Mouse (Mus musculus) hematopoietic stem cell, adult 5-6 weeks (primary cell): ENCODE data around the gene Pwp1. TPM values are rescaled to one million over a fixed set of nuclear protein-coding genes. Genes with fewer than 3 reads are reported as not detected.
"Not testable (repeated sequence)": the region's sequence is repeated elsewhere in the genome, so short reads cannot be mapped to it uniquely, and the experiment has no call there.

Experiments used
- ATAC-seq, 2 experiments: fragments of 125-278 bp in 1 of 2; replicated peaks in 1 of 2; 2 replicates each; pipeline ENCODE4 v1.8.0; 2016 to 2017; ENCODE audit warnings: inconsistent platforms in 2 of 2, mild to moderate bottlenecking in 2 of 2, moderate number of reproducible peaks in 2 of 2, low read depth in 1 of 2, moderate TSS enrichment in 1 of 2; ENCODE audit not compliant: low FRiP score in 2 of 2, poor library complexity in 2 of 2, severe bottlenecking in 2 of 2, insufficient read depth in 1 of 2, low TSS enrichment in 1 of 2
- total RNA-seq: library from RNA; stranded (forward); fragments of 172-1452, 232-1000 nt; gene quantifications from 2 replicates; pipeline ENCODE4 v1.2.3, GENCODE M21; 2017

The Pwp1 gene
- total RNA-seq: 62.3 and 65.5 TPM in 2 replicates

DNA sequence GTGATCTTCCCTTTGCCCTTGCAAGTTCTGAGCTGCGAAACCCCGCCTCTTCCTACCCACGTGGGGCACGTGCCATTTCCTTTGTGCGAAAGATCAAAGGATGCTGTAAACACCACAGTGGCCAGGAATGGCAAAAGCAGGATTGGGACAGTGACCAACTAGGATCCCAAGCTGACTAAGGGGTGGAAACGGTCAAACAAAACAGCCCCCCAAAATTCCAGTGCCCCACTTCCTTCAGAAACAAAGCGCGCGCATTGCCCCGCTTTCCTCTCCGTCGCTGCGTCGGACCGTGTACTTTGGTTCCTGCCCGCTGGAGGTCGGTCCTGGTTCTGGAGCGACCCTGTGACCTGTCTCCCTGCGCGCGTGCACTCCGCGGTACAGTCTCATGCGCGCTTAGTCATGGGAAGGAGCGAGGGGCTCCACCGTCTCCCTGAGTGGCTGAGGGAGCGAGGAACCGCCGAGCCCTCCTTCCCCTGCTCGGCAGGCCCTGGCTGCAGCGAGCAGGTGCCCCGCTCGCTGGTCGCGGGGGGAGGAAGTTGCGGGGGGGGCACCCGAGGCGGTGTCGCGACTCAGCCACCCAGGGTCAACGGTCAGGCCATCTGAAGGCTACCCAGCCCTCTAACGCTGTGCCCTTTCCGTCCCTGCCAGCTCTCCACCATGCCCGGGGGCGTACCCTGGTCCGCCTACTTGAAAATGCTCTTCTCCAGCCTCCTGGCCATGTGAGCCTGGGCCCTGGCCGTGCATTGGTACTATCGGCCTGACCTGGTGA is at the start of gene Pwp1:
Pwp1 (plus strand) TSS at position 410 of the 769 bp plus-strand sequence.
- ATAC-seq: peak; percentile 90

DNA sequence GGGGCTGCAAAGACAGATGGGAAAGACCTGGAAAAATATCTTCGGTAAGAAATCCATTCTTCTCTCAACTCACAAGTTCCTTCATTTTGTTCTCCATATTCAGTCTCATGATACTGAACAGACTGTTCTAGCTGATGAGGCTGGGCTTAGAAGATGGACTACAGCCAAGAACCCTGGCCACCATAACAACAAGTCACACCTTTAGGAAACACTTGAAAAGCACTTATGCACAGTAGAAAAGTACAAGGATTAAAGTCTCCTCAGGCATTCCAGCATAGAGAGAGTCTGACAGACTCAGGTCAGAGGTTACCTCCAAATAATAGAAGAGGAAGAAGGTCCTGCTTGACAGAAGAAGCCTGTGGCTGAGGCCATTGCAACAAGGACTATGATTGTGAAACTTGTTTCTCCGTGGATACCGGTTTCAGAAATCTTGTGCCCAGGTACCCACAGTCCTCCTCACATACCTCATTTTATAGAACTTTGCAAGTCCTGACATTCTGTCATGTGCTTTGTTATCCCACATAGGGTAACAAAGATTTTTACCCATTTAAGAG is 7.1 kb upstream of the Pwp1 start:
- ATAC-seq: not testable (repeated sequence)

DNA sequence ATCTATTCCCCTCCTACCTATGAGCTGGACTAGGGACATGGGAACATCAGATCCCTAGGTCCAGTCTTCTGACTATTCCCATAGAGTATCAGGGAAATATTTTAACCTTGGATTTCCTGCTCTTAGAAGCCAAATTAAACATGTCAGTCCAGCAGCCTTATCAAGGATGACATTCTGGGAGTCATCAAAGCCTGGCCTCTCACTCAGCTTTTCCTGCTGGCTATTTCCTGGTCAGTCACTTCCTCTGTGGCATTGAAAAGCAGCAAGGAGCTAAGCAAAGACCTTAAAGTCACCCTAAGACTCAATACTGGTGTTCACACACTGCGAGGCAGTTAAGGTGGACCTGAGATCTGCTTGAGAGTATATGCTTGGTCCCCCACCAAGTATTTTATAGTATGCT is 5.5 kb upstream of the Pwp1 start:
- not testable (repeated sequence) for ATAC-seq

DNA sequence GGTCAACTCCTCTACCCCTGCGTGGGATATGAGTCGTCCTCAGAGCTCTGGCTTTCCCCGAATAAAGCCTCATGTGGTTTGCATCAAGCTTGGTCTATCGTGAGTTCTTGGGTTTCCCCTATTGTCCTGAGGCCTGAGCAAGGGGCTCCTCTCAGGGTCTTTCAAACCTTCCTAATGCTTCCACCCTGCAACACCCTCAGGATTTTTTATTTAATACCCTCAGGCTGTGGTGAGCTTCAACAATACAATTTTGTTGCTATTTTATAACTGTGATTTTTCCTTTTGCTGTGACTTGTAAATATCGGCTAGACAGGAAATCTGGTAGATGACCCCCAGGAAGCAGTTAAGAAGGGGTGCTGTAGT is 591 bp upstream of the Pwp1 start:
- ATAC-seq: not testable (repeated sequence)

DNA sequence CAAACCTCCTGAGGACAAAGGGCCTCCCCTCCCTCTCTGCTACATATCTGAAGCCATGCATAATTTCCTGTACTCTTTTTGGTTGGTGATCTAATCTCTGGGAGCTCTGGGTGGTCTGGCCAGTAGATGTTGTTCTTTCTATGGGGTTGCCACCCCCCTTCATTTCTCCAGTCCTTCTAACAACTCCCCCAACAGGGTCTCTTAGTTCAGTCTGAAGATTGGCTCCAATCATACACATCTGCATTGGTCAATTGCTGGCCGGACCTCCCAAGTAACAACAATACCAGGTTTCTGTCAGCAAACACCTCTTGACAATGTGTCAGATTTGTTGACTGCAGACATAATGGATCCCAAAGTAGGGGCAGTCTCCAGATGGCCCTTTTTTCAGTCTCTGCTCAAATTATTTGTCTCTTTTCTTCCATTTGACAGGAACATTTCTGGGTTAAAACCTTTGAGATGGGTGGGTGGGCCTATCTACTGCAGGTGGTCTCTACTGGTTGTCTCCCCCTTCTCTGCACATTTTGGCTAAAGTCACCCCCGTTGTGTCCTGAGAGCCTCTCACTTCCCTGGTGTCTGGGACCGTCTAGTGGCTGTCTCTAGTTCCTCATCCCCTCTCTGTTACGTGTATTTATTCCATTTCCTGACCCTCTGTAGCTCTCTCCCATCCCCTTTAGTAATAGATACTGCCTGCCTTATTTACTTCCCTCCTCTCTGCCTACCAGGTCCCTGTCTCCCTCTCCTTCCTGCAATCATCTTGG is 17.0 kb downstream of the Pwp1 start:
- ATAC-seq: no peak

DNA sequence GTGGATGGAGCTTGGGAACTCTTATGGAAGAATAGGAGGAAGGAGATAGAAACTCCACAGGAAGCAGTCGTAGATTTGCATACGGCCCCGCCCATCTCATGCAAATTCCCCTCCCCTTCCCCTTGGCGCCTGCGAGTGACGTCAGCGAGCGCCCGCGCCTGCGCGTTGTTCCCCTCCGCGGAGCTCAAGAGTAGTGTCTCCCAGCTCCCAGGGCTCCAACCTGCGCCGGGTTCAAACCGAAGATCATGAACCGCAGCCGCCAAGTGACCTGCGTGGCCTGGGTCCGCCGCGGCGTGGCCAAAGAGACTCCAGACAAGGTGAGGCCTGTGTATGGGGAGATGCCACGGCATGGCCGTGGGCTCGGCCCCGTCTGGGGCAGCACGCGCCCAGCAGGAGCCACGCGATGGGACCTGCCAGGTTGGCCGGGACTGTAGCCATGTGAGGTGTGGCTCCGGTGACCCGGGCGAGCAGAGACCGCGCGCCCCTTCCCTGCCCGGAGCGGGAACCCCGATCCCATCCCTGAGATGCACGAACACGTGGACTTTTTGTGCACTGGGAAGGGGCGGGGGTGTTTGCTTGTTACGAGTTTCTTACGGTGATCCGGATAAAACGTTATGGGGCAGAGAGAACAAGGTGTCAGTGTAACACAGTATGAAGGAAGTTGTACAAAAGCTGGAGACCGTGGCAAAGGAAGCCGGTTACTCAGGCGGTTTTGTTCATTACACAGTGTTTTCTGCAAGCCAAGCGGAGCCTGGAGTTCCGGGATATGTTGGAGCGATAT is 42.6 kb downstream of the Pwp1 start:
- peak; percentile 83 to 85 for ATAC-seq

DNA sequence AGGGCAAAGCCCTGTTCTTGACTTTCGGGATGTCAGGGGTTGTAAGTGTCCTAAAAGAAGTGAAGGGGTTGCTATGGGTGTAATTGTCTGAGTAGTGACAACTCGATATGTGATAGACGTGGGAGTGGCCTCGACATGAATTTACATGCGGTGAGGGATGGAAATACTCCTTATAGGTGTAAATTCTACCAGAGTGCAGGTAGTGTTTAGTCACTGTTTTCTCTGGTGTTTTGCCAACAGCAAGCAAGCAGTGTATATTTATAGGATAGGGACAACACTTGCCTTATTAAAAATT is 43.1 kb downstream of the Pwp1 start:
- peak; percentile 25 to 47; a peak in 3 of 4 replicates for ATAC-seq

DNA sequence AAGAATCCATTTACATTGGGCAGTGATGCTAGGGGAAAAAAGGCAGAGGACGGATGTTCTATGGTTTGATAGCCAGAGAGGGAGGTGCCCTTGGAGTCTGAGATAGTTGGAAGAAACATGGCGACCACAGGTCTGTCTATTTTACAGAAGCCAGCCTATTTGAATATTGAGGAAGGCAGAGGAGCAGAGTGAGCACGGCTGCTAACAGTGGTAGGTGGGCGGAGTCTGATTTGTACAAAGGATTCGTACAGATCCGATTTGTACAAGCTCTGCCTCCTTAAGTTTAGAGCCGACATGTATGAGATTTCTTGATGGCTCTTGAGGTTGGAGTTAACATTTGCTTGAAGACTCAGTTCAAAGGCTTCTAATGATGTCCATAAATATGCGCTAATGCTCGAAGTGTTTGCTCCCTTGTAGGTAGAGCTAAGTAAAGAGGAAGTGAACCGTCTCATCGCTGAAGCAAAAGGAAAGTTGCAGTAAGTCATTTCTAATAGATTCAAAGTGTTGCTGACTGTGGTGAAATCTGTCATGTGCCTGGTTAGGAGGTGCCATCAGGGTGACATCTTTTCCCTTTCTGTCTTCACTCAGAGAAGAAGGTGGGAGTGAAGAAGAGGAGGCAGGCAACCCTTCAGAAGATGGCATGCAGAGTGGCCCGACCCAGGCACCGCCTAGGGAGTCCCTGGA is 44.7 kb downstream of the Pwp1 start:
- peak in 1 of 2 experiments; percentile 44; a peak in 1 of 4 replicates for ATAC-seq

DNA sequence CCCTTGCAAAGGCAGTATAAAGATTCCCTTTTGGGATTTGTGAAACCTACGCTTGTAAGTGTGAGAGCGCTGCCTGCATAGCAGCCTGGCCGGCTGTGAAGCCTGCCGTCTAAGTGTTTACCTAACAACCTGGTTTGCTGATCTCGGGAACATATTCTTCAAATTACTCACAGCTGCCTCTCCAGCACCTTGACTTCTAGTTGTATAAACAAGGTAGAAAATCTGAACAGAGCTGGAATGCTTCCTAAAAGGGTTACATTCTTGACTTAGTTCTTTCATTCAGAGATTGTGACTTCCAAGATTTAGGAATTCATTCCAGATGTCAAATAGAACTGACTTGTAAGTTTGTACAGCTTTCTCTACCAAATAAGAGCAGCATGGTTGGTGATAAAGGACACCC is 46.5 kb downstream of the Pwp1 start:
- ATAC-seq: no peak

DNA sequence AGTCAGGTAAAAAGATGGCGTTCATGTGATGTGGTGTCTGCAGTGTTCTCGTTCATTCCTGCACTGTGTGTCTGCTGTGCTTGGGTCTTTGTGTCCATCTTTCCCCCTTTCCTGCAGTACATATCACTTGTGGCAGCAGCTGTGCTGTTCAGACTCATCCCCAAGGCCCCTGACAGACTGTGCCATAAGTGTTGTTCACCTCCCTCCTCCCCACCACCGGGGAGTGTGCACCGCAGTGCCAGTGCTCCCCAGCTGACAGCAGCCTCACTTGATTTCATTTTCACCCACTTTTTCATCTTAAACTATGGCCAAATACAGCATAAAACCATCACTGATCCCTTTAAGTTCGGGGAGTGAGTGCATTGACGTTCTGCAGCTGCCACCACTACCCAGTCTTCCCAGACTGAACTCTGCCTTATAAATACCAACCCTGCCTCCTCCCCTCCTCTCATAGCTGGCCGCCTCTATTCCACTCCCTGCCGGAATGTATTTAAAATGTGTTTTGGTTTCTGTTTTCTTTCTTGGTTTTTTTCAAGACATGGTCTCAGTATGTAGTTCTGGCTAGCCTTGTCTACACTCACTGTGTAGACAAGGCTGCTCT is 50.7 kb downstream of the Pwp1 start:
- no peak for ATAC-seq

DNA sequence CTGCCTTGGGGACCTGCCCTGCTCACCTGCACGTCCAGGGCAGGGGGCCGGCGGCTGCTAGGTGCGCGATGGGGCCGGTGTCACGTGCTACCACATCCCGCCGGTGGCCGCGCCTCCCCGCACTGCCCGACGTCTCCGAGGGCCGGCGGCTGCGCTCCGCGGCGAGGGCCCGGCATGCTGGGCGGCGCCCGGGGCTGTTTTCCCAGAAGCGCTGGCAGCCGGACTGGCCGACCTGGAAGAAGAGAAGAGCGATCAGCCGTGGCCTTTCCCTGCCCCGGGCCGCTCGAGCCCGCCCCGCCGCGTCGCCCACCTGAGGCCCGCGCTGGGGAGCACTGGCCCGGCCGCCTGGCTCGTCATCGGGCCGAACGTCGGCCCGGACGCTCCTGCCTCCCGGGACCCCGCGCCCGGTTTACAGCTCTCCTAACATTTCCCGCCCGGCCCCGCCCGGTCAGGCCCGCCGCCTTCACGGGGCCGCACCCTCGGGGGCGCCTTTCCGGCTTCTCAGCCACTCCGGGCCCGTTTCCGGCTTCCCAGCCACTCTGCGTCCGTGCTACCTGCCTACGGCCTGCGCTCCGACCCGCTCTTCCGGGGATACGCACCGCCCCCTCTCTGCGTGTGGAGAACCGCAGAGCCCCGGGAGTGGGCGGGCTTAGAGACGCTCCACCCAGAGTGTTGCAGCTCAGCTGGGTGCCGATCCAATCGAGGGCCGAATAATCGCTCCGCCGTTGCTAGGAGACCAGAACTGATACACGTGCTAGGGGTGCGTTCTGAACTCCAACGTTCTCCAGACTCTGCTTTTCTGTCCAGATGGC is 87.4 kb downstream of the Pwp1 start, which contains the start of gene Prdm4:
Prdm4 (minus strand) TSS at position 645 of the 812 bp plus-strand sequence.
- peak; percentile 99 for ATAC-seq

DNA sequence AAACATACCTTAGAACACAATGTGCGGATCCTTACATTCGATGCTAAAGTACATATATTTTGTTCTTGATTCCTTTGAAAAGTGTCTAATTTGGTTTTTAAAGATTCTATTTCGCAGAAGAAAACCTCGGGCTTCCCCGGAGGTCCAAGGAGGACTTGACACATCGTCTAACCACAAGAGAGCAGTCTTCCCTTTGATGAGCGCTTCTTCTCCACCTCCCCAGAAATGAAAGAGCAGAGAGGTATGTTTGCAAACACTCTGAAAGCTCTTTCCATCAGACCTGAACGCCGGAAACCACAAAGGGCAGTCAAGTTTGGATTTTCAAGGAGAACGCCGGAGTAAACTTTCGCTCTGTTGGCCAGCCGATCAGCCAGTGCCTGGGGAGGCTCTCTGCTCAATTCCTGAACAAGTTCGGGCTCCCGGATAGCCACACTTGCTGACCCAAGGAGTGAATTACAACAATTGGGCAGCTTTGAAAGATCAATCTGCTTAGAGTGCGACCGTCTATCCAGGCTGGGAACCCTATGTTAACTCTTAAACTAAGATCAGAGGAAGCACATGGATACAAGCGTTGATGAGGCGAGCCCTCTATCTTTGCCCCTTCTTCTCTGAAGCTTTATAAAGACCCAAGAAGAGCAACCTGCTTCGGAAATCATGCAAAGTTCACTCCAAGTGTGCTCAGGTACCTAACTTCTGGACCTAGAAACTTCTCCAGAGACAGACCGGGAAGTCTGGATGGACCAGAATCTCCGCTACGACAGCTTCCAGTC is 98.6 kb downstream of the Pwp1 start, which contains the start of gene Ascl4:
Ascl4 (plus strand) TSS at position 6 of the 770 bp plus-strand sequence.
- ATAC-seq: peak; percentile 15 to 35; a peak in 1 of 4 replicates

DNA sequence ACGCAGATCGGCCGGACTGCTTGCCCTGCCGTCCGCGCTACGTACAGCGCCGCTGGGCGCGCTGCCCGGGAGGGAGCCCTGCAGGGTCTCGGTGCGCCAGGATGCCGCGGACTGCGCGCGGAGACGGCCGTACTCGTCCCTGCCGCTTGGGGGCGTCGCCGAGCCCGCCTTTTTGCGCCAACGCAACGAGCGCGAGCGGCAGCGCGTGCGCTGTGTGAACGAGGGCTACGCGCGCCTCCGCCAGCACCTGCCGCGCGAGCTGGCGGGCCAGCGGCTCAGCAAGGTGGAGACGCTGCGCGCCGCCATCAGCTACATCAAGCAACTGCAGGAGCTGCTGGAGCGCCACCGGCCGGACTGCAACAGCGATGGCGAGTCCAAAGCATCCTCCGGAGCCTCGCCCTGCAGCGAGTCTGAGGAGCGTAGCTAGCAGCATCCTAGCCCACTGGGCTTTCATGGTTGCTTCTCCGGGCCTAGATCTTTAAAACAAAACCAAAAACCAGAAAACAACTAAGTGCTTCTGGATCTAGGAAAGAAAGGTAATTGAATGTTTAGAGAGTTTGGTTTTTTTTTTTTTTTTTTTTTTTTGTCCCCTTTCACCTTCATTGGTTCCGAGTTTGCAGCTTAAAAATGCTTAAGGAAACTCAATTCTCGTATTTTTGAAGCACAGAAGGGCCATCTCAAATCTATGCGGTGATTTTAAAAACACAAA is 99.4 kb downstream of the Pwp1 start:
- peak; percentile 33 to 65; a peak in 3 of 4 replicates for ATAC-seq

DNA sequence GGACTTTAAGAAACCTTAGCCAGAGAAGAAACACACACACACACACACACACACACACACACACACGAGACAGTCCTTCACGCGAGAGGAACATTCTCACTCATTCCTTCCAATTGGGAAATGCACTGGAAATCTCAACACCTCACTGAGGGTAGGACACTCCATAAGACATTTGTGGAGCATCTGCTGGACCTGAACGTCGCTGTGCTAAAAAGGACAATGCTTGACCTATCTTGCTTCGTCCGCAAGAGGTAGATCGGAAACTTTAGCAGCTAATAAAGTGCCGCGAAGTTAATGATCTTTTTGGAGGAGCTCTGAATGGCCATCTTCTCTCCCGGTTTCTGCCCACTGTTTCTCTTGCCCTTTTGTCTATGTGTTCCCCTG is 99.9 kb downstream of the Pwp1 start:
- ATAC-seq: no peak

DNA sequence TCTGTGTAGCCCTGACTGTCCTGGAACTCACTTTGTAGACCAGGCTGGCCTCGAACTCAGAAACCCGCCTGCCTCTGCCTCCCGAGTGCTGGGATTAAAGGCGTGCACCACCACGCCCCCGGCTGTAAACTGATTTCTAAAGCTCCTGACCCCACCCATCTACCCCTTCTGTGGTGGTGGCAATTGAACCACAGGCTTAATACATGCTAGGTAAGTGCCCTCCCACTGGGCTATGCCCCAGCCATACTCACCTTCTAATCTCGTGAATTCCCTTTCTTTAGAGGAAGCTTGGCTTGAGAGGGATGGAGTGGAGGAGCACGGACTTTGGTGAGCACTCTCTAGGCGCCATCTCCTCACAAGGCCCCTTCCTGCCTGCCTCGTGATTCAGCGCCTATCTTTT is 100.7 kb downstream of the Pwp1 start:
- ATAC-seq: no peak
